Mouse (Mus musculus) embryonic fibroblast, embryonic 13.5 days (primary cell): ENCODE results near the gene Upf1. TPM values are rescaled to one million over a fixed set of nuclear protein-coding genes. Genes with fewer than 3 reads are reported as not detected.

ENCODE experiments used
- H3K27ac ChIP-seq: 2 replicates; pipeline ENCODE4 v1.5.1; 2012; ENCODE audit warnings: low read length, control low read depth, inconsistent platforms; ENCODE audit not compliant: insufficient read depth
- H3K4me1 ChIP-seq: 2 replicates; pipeline ENCODE4 v1.6.1; 2011; ENCODE audit warnings: low read length; ENCODE audit not compliant: control insufficient read depth, insufficient read depth
- H3K4me3 ChIP-seq: 2 replicates; pipeline ENCODE4 v1.5.1; 2011; ENCODE audit warnings: mild to moderate bottlenecking, control low read depth, low read length; ENCODE audit not compliant: insufficient read depth
- CTCF ChIP-seq: IDR thresholded peaks from 2 replicates; pipeline ENCODE4 v1.5.1; 2011; ENCODE audit warnings: mild to moderate bottlenecking, control low read depth, low read length, moderate library complexity, borderline replicate concordance; ENCODE audit not compliant: insufficient read depth
- POLR2A ChIP-seq: IDR thresholded peaks from 2 replicates; pipeline ENCODE4 v1.6.1; 2011; ENCODE audit warnings: low read depth, mild to moderate bottlenecking, control low read depth, low read length, moderate library complexity
- polyA plus RNA-seq: library from polyadenylated mRNA; stranded (reverse); fragments of >200 nt; gene quantifications from 2 replicates; pipeline ENCODE4 v1.2.4, GENCODE M21; 2011; ENCODE audit warnings: low read depth; ENCODE audit not compliant: missing spikeins, insufficient read length

The Upf1 gene
- polyA plus RNA-seq = 25.6 and 25.8 TPM in 2 replicates

- TF ChIP-seq POLR2A = peak; percentile 97
- no peak for TF ChIP-seq CTCF
- Histone ChIP-seq H3K27ac (0 out of 2 replicates have a peak within 1 kb of the TSS, but pooled peaks have one; percentile 38), H3K4me3 (peak within 1 kb of the TSS; percentile 73), H3K4me1 (peaks cover 11% of the 10 kb centered on the region)
Observed at GRCm38 (mm10) chr8:70353194-70353817, at the start of gene Upf1. Gene Upf1, minus strand, starts transcription at chr8:70353278.

GRCm38 (mm10) chr8:70397611-70398563, 44.8 kb upstream of the Upf1 start:
- Histone ChIP-seq H3K4me1 (no peaks in the 10 kb centered on the region), H3K4me3 (no peak overlapping the region), H3K27ac (no peak overlapping the region)
- TF ChIP-seq CTCF (no peak), POLR2A (no peak)

DNA sequence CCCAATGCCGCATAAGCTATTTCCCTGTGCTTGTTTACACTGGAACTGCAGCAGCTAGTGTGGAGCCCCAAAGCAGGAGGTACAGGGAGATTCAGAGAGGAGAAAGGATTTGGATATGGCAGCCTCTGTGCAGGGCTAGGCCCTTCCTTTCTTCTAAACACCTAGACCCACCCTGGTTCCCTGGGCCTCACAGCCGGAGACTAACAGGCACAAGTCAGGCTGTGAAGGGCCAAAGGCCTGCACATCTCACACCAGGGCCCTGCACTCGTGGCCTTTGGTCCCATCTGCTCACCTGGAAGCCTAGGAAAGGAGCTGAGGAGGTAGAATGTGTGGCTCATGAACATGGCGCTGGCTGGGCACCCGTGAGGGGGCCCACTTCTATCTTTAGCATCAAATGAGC, 43.1 kb upstream of the Upf1 start:
- Histone ChIP-seq H3K4me1 (no peaks in the 10 kb centered on the region), H3K27ac (no peak overlapping the region), H3K4me3 (no peak overlapping the region)
- TF ChIP-seq CTCF (no peak), POLR2A (no peak)

DNA sequence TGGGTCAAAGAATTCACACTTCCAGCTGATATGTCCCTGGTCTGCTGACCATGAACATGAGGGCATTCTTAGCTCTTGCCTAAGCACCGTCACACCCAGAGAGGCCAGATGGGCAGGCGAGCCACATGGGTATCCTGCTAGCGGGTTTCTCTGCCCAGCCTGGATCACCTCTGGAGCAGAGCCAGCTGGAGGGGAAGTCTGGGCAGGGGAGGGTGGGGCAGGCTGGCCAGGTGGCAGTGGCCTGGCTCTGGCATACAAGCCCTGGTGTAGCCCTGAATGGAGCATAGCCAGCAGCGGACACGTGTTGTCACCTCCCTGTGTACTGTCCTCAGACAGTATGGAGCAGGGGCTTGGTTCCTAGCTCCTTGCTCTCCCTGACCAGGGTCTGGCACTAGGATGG, 42.6 kb upstream of the Upf1 start:
- TF ChIP-seq CTCF = no peak
- TF ChIP-seq POLR2A = no peak

DNA sequence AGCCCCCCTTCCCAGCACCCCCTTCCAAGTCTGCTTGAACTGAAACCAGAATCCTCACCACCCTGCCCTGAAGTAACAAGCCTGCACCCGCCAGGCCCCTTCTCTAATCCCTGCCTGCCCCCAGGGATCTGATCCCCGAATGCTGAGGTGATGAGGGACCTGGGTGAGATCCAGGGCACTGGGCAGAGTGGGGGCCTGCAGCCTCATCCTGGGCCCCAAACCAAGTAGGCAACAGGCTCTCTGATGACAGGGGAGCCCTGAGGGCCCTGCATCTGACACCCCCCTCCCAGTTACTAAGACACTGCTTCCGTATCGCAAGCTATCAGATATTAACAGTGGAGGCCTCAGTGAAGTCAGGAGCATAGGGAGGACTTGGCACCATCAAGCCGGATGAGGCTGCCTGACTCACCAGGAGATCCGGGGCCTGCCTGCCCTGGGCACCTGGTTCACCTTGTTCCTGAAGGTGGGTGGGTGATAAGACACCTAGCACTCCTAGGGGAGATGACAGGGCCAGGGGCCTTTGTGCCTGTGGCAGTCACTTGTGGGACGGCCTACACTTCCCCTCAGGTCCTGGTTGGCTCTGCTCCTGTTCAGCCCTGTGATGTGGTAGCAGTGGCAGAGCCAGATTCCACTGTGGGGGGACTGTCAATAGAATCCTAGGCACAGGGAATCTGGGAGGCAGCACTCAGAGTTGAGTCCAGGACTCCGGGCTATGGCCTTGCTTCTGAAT, 41.4 kb upstream of the Upf1 start:
- Histone ChIP-seq H3K27ac (no peak overlapping the region), H3K4me3 (no peak overlapping the region), H3K4me1 (no peaks in the 10 kb centered on the region)
- TF ChIP-seq CTCF (no peak), POLR2A (no peak)

More for the DNA sequence above, 42.6 kb upstream of the Upf1 start:
- Histone ChIP-seq H3K27ac (no peak overlapping the region), H3K4me1 (no peaks in the 10 kb centered on the region), H3K4me3 (no peak overlapping the region)

GRCm38 (mm10) chr8:70393087-70393486, 40.0 kb upstream of the Upf1 start:
- TF ChIP-seq POLR2A (no peak), CTCF (no peak)

GRCm38 (mm10) chr8:70389678-70390077, 36.6 kb upstream of the Upf1 start:
- no peak overlapping the region for H3K4me3 ChIP-seq
- no peak overlapping the region for H3K27ac ChIP-seq
- no peak for TF ChIP-seq CTCF
- TF ChIP-seq POLR2A = no peak
- H3K4me1 ChIP-seq = no peaks in the 10 kb centered on the region

More at GRCm38 (mm10) chr8:70393087-70393486, 40.0 kb upstream of the Upf1 start:
- Histone ChIP-seq H3K27ac (no peak overlapping the region), H3K4me3 (no peak overlapping the region), H3K4me1 (no peaks in the 10 kb centered on the region)

GRCm38 (mm10) chr8:70383287-70383686, 30.2 kb upstream of the Upf1 start:
- TF ChIP-seq CTCF = peak; percentile 44; the same call in 1 of the 2 replicates
- no peak for TF ChIP-seq POLR2A
- no peak overlapping the region for H3K27ac ChIP-seq
- no peaks in the 10 kb centered on the region for H3K4me1 ChIP-seq
- H3K4me3 ChIP-seq = no peak overlapping the region

GRCm38 (mm10) chr8:70380069-70380468, 27.0 kb upstream of the Upf1 start:
- TF ChIP-seq CTCF (no peak), POLR2A (no peak)
- Histone ChIP-seq H3K27ac (no peak overlapping the region), H3K4me1 (no peaks in the 10 kb centered on the region), H3K4me3 (no peak overlapping the region)
